Mouse (Mus musculus) MEL (cell line): ENCODE results near the gene Adgrg5. TPM values are rescaled to one million over a fixed set of nuclear protein-coding genes. Genes with fewer than 3 reads are reported as not detected.

Source experiments
- DNase-seq: peaks from one replicate; pipeline ENCODE4 v3.0.0; 2011; ENCODE audit warnings: low read depth, low spot score
- H3K27ac ChIP-seq: 2 replicates; pipeline ENCODE4 v1.5.1; 2012; ENCODE audit warnings: low read depth, mild to moderate bottlenecking, control low read depth, low read length, moderate library complexity; ENCODE audit not compliant: control insufficient read depth
- H3K27me3 ChIP-seq, 2 experiments: fragments of 150-350 bp in 1 of 2; sonication (generic) in 1 of 2; 2 replicates each; pipeline ENCODE4 v1.6.1; 2012; ENCODE audit warnings: low read length in 2 of 2, mild to moderate bottlenecking in 2 of 2, improper control_type of control experiment in 1 of 2, moderate library complexity in 1 of 2; ENCODE audit not compliant: insufficient read depth in 2 of 2, control insufficient read depth in 1 of 2
- H3K36me3 ChIP-seq, 2 experiments: 2 replicates each; pipeline ENCODE4 v1.6.1; 2012 to 2014; ENCODE audit warnings: low read length in 2 of 2, improper control_type of control experiment in 1 of 2, inconsistent platforms in 1 of 2, mild to moderate bottlenecking in 1 of 2; ENCODE audit not compliant: insufficient read depth in 2 of 2, control insufficient read depth in 1 of 2
- H3K4me1 ChIP-seq, 2 experiments: fragments of 150-350 bp in 1 of 2; sonication (generic) in 1 of 2; 2 replicates each; pipeline ENCODE4 v1.6.1; 2012; ENCODE audit warnings: low read length in 2 of 2, improper control_type of control experiment in 1 of 2, mild to moderate bottlenecking in 1 of 2; ENCODE audit not compliant: insufficient read depth in 2 of 2, control insufficient read depth in 1 of 2
- H3K4me3 ChIP-seq, 2 experiments: fragments of 150-350 bp in 1 of 2; sonication (generic) in 1 of 2; 2 replicates each; pipeline ENCODE4 v1.5.1; 2012; ENCODE audit warnings: low read depth in 2 of 2, low read length in 2 of 2, mild to moderate bottlenecking in 2 of 2, moderate library complexity in 2 of 2, control low read depth in 1 of 2, improper control_type of control experiment in 1 of 2; ENCODE audit not compliant: control insufficient read depth in 1 of 2, insufficient read depth in 1 of 2
- H3K79me2 ChIP-seq: 2 replicates; pipeline ENCODE4 v1.6.1; 2012; ENCODE audit warnings: mild to moderate bottlenecking, low read length, moderate library complexity; ENCODE audit not compliant: control insufficient read depth, poor library complexity, insufficient read depth
- H3K9ac ChIP-seq: 2 replicates; pipeline ENCODE4 v1.6.1; 2012; ENCODE audit warnings: low read depth, mild to moderate bottlenecking, control low read depth, low read length, moderate library complexity; ENCODE audit not compliant: control insufficient read depth, poor library complexity, severe bottlenecking
- H3K9me3 ChIP-seq: fragments of 150-350 bp; sonication (generic); replicated peaks from 2 replicates; pipeline ENCODE4 v1.6.1; 2012; ENCODE audit warnings: mild to moderate bottlenecking, low read length, improper control_type of control experiment, moderate library complexity; ENCODE audit not compliant: insufficient read depth
- BHLHE40 ChIP-seq: IDR thresholded peaks from 2 replicates; pipeline ENCODE4 v1.6.1; 2012; ENCODE audit warnings: low read depth, mild to moderate bottlenecking, inconsistent platforms, low read length, improper control_type of control experiment, borderline replicate concordance
- CHD1 ChIP-seq: IDR thresholded peaks from 2 replicates; pipeline ENCODE4 v1.6.1; 2012; ENCODE audit warnings: low read depth, mild to moderate bottlenecking, inconsistent platforms, low read length, improper control_type of control experiment
- CHD2 ChIP-seq: IDR thresholded peaks from 2 replicates; pipeline ENCODE4 v1.6.1; 2011; ENCODE audit warnings: low read length, improper control_type of control experiment
- CTCF ChIP-seq, 3 experiments: IDR thresholded peaks in 2 of 3; conservative IDR thresholded peaks in 1 of 3; 2 replicates each; pipeline ENCODE4 v1.5.1; 2011 to 2012; ENCODE audit warnings: low read length in 3 of 3, low read depth in 2 of 3, mild to moderate bottlenecking in 2 of 3, improper control_type of control experiment in 1 of 3, inconsistent platforms in 1 of 3, mixed read lengths in 1 of 3, moderate library complexity in 1 of 3; ENCODE audit not compliant: control insufficient read depth in 1 of 3, insufficient read depth in 1 of 3, poor library complexity in 1 of 3, severe bottlenecking in 1 of 3
- E2F4 ChIP-seq: IDR thresholded peaks from 2 replicates; pipeline ENCODE4 v1.6.1; 2011; ENCODE audit warnings: low read depth, low read length, improper control_type of control experiment, borderline replicate concordance
- ELF1 ChIP-seq: IDR thresholded peaks from 2 replicates; pipeline ENCODE4 v1.6.1; 2014; ENCODE audit warnings: low read depth, mild to moderate bottlenecking, inconsistent platforms, low read length, improper control_type of control experiment, moderate library complexity
- EP300 ChIP-seq, 2 experiments: IDR thresholded peaks; 2 replicates each; pipeline ENCODE4 v1.6.1; 2011; ENCODE audit warnings: improper control_type of control experiment in 2 of 2, low read length in 2 of 2, low read depth in 1 of 2, mild to moderate bottlenecking in 1 of 2
- ETS1 ChIP-seq: IDR thresholded peaks from 2 replicates; pipeline ENCODE4 v1.6.1; 2012; ENCODE audit warnings: low read depth, mild to moderate bottlenecking, inconsistent platforms, low read length, improper control_type of control experiment, moderate library complexity
- GATA1 ChIP-seq: IDR thresholded peaks from 2 replicates; pipeline ENCODE4 v1.6.1; 2011; ENCODE audit warnings: low read depth, low read length, improper control_type of control experiment
- HCFC1 ChIP-seq: IDR thresholded peaks from 2 replicates; pipeline ENCODE4 v1.6.1; 2012; ENCODE audit warnings: low read depth, mild to moderate bottlenecking, inconsistent platforms, low read length, improper control_type of control experiment, moderate library complexity
- KAT2A ChIP-seq: conservative IDR thresholded peaks from 2 replicates; pipeline ENCODE4 v1.6.1; 2012; ENCODE audit warnings: low read depth, low read length, improper control_type of control experiment, inconsistent platforms
- MAZ ChIP-seq: IDR thresholded peaks from 2 replicates; pipeline ENCODE4 v1.6.1; 2012; ENCODE audit warnings: low read depth, mild to moderate bottlenecking, inconsistent platforms, low read length, improper control_type of control experiment
- MXI1 ChIP-seq: IDR thresholded peaks from 2 replicates; pipeline ENCODE4 v1.6.1; 2011; ENCODE audit warnings: mild to moderate bottlenecking, low read depth, low read length, improper control_type of control experiment
- NRF1 ChIP-seq: IDR thresholded peaks from 2 replicates; pipeline ENCODE4 v1.6.1; 2014; ENCODE audit warnings: low read depth, mild to moderate bottlenecking, inconsistent platforms, low read length, improper control_type of control experiment, moderate library complexity; ENCODE audit not compliant: poor library complexity, insufficient read depth, severe bottlenecking
- POLR2A ChIP-seq, 2 experiments: IDR thresholded peaks; 2 replicates each; pipeline ENCODE4 v1.6.1; 2011 to 2012; ENCODE audit warnings: low read length in 2 of 2, mild to moderate bottlenecking in 2 of 2, control low read depth in 1 of 2, improper control_type of control experiment in 1 of 2, low read depth in 1 of 2, moderate library complexity in 1 of 2; ENCODE audit not compliant: control insufficient read depth in 1 of 2, insufficient read depth in 1 of 2, poor library complexity in 1 of 2
- RAD21 ChIP-seq: IDR thresholded peaks from 2 replicates; pipeline ENCODE4 v1.6.1; 2011; ENCODE audit warnings: mild to moderate bottlenecking, low read depth, low read length, improper control_type of control experiment
- SIN3A ChIP-seq: IDR thresholded peaks from 2 replicates; pipeline ENCODE4 v1.6.1; 2012; ENCODE audit warnings: low read length, improper control_type of control experiment, inconsistent platforms
- TAL1 ChIP-seq: IDR thresholded peaks from 2 replicates; pipeline ENCODE4 v1.6.1; 2012; ENCODE audit warnings: mild to moderate bottlenecking, inconsistent platforms, low read length, moderate library complexity, mixed read lengths
- TBP ChIP-seq: IDR thresholded peaks from 2 replicates; pipeline ENCODE4 v1.8.0; 2011; ENCODE audit warnings: low read depth, low read length, improper control_type of control experiment
- USF1 ChIP-seq: IDR thresholded peaks from 2 replicates; pipeline ENCODE4 v1.6.1; 2014; ENCODE audit warnings: low read depth, mild to moderate bottlenecking, inconsistent platforms, low read length, improper control_type of control experiment, moderate library complexity
- ZC3H11A ChIP-seq: IDR thresholded peaks from 2 replicates; pipeline ENCODE4 v1.6.1; 2012; ENCODE audit warnings: low read depth, mild to moderate bottlenecking, inconsistent platforms, low read length, improper control_type of control experiment
- ZKSCAN1 ChIP-seq: IDR thresholded peaks from 2 replicates; pipeline ENCODE4 v1.6.1; 2012; ENCODE audit warnings: low read depth, mild to moderate bottlenecking, inconsistent platforms, low read length, improper control_type of control experiment, moderate library complexity
- ZNF384 ChIP-seq: IDR thresholded peaks from 2 replicates; pipeline ENCODE4 v1.6.1; 2012; ENCODE audit warnings: low read depth, mild to moderate bottlenecking, inconsistent platforms, low read length, improper control_type of control experiment
- polyA plus RNA-seq, 2 experiments: library from polyadenylated mRNA; stranded (reverse) in 1 of 2; unstranded in 1 of 2; fragments of >175 nt in 1 of 2; fragments of >200 nt in 1 of 2; gene quantifications; 2 replicates each; pipeline versions ENCODE4 v1.2.1 to v1.2.4; 2012; ENCODE audit warnings: low replicate concordance in 2 of 2, low read depth in 1 of 2; ENCODE audit not compliant: insufficient read length in 2 of 2, insufficient read depth in 1 of 2, missing spikeins in 1 of 2
- total RNA-seq: library from RNA; depleted of rRNA; stranded (reverse); fragments of 300-350 nt; gene quantifications from 2 replicates; pipeline ENCODE4 v1.2.3, GENCODE M21; 2012

The Adgrg5 gene
- total and polyA plus RNA-seq, 3 experiments, result 0.04 to 1.3 TPM; not detected in 1

- peak; percentile 77 for DNase-seq
- H3K79me2 ChIP-seq, result no peaks in the 10 kb centered on the region; the same call in 1 of the 2 replicates
- peak overlapping the region; percentile 53 for H3K27ac ChIP-seq
- H3K36me3 ChIP-seq, result peaks cover 0 to 10% of the 10 kb centered on the region in 2 experiments; a peak in 2 of 4 replicates
- H3K9me3 ChIP-seq, result no peaks in the 10 kb centered on the region
- TF ChIP-seq EP300 (IDR thresholded peaks at IDR 0.05; ENCODE audit: low read depth in 1 of 2, low read length in 2 of 2) (peak in 1 of 2 experiments; percentile 39; a peak in 1 of 4 replicates), ETS1 (0 out of 2 replicates have a peak, but pooled peaks have one; percentile 6), ZNF384 (peak; percentile 48), GATA1 (0 out of 2 replicates have a peak, but pooled peaks have one; percentile 28), TBP (peak; percentile 84), MAZ (no peak), ZKSCAN1 (no peak), CHD1 (no peak), HCFC1 (no peak), TAL1 (peak; percentile 57; the same call in 1 of the 2 replicates)
- H3K9ac ChIP-seq, result peak overlapping the region; percentile 31
- H3K4me3 ChIP-seq, result peak overlapping the region in 1 of 2 experiments; percentile 31; a peak in 2 of 4 replicates
- peaks cover 3 to 15% of the 10 kb centered on the region in 2 experiments for H3K4me1 ChIP-seq
- H3K27me3 ChIP-seq, result peaks cover 4 to 6% of the 10 kb centered on the region in 2 experiments
These were observed 892 bp upstream of the Adgrg5 start for GRCm38 (mm10) chr8:94922602-94923001.

GRCm38 (mm10) chr8:94928227-94928626 is 4.7 kb downstream of the Adgrg5 start:
- H3K36me3 ChIP-seq, result peaks cover 0 to under 1% of the 10 kb centered on the region in 2 experiments; a peak in 1 of 4 replicates
- no peaks in the 10 kb centered on the region for H3K4me1 ChIP-seq
- no peak overlapping the region for H3K4me3 ChIP-seq
- no peak overlapping the region for H3K9ac ChIP-seq
- no peak for DNase-seq
- H3K79me2 ChIP-seq, result no peaks in the 10 kb centered on the region
- TF ChIP-seq CTCF (IDR thresholded peaks at IDR 0.05 in 2 of 3, conservative IDR thresholded peaks at IDR 0.05 in 1 of 3; ENCODE audit: control insufficient read depth in 1 of 3, insufficient read depth in 1 of 3, low read depth in 2 of 3, low read length in 3 of 3, poor library complexity in 1 of 3, severe bottlenecking in 1 of 3), result no peak
- no peak for TF ChIP-seq E2F4
- no peak for TF ChIP-seq TAL1
- TF ChIP-seq ZNF384, result no peak
- TF ChIP-seq CHD2, result no peak
- TF ChIP-seq USF1, result no peak
- TF ChIP-seq MAZ, result no peak
- no peak for TF ChIP-seq ZKSCAN1
- TF ChIP-seq KAT2A, result no peak
- TF ChIP-seq MXI1, result no peak
- no peak for TF ChIP-seq BHLHE40
- no peak for TF ChIP-seq POLR2A (IDR thresholded peaks at IDR 0.05; ENCODE audit: control insufficient read depth in 1 of 2, insufficient read depth in 1 of 2, low read depth in 1 of 2, low read length in 2 of 2, poor library complexity in 1 of 2)
- no peak for TF ChIP-seq RAD21
- TF ChIP-seq GATA1, result no peak
- no peak for TF ChIP-seq HCFC1
- TF ChIP-seq ZC3H11A, result no peak
- TF ChIP-seq SIN3A, result no peak
- TF ChIP-seq NRF1, result no peak
- no peak for TF ChIP-seq ELF1
- TF ChIP-seq, all 39 proteins: peak for 0
- Histone ChIP-seq H3K9me3 (no peaks in the 10 kb centered on the region), H3K27me3 (peaks cover 4% of the 10 kb centered on the region in 2 experiments; a peak in 2 of 4 replicates), H3K27ac (no peak overlapping the region)
